Mouse (Mus musculus) NIH3T3 (cell line): ENCODE data around the gene Slc13a2.

Experiments
- DNase-seq: peaks from one replicate; pipeline ENCODE4 v3.0.0-alpha.2; 2012; ENCODE audit warnings: low read depth

Slc13a2 gene

DNA sequence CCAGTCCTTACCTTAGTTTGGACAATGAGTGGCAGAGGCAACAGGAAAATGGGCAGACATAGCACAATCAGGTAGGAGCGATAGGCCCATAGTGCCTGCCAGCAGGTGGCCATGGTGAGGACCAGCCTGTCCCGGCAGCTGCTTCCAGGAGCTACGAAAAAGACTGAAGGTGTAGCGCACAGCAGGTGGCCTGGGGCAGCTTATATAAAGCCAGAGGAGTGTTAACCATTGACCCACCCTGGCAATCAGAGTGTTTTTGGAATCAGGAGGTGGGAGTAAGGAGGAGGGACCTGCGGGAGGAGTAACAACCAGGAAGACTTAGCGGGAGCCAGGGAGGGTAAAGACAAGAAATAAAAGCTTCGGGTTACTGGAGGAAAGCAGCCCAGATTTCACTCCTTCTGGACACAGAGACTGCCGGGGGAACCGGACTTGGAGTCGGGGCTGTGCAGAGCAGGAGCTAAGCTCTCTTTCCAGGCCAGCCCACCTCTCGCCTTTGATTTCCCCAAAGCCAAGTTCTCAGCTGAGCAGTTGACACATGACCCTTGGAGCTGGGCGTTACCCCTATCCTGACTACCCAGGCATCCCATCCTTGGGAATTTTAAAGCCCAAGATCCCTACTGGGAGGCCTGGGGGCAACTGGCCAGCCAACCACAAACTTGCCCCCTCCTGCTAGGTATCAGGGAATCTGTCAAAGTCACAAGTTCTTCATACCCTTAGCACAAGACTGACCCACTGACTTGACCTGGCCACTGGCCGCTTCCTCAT is at the start of gene Slc13a2:
Gene Slc13a2, minus strand, starts transcription at position 163 of the 765 bp plus-strand sequence.
- DNase-seq, result no peak

- DNase-seq, result no peak
Observed at GRCm38 (mm10) chr11:78471326-78472103, 49.5 kb upstream of the Slc13a2 start.

DNA sequence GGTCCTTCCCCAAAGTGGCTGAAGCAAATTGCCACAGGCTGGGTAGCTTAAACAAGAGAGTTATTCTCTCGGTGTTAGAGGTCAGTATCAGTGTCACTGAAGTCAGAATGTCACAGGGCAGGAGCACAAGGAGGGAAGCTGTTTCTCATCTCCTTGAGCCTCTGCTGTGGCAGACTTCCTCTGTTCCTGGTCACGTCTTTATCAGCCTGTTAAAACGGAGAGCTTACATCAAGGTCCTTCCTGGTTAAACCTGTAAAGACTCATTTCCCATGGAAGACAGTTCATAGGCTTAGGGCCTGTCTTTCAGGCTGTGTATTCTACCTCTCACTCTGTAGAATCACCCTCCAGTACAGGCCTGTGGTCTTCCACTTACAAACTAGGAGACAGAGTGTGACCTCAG is 45.9 kb upstream of the Slc13a2 start:
- DNase-seq, result no peak

GRCm38 (mm10) chr11:78467515-78467914 is 45.5 kb upstream of the Slc13a2 start:
- DNase-seq, result no peak

- no peak for DNase-seq
Observed at GRCm38 (mm10) chr11:78466242-78466912, 44.4 kb upstream of the Slc13a2 start.

DNA sequence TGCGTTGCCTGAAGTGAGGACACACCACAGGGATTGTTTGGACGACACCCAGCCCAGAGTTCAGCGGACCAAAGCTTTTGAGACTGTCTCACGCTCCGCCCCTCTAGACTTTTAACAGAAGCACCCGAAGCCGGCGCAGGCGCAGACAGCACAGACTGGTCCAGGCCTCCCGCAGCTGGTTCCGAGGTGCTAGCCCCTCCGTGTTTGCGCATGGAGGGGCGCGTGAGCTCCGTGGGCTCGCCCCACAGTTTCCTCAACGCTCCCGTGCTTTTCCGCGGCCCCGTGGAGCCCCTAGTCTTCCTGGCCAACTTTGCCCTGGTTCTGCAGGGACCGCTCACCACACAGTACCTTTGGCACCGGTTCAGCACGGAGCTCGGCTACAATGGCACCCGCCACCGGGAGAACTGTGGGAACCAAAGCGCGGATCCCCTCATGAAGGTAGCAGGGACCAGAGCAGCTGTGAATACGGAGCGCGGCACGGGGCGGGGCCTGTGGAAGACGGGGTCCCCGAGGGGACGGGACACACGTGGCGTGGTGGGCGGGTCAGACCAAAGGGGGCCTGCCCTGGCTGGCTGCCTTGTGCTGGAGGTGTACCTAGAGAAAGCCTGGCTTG is 43.7 kb upstream of the Slc13a2 start, which contains the start of gene Slc46a1:
Gene Slc46a1, plus strand, starts transcription at position 130 of the 613 bp plus-strand sequence.
- peak; percentile 91 for DNase-seq

DNA sequence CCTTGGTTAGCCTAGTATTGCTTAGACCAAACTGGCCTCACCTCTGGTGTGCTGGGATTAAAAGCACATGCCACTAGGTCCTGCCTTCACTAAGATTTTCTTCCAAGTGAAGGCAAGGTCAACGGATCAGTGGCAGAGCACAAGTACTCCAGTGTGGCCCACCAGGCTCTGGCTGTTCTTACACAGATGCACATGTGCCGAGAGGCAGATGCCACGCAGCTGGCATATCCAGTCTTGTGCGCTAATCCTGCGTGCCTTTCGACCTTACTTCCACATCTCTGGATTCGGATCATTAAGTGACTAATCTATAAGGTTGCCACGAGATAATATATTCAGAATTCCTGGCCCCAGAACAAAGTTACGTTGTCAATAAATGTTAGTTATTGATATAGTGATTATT is 43.1 kb upstream of the Slc13a2 start:
- no peak for DNase-seq

DNA sequence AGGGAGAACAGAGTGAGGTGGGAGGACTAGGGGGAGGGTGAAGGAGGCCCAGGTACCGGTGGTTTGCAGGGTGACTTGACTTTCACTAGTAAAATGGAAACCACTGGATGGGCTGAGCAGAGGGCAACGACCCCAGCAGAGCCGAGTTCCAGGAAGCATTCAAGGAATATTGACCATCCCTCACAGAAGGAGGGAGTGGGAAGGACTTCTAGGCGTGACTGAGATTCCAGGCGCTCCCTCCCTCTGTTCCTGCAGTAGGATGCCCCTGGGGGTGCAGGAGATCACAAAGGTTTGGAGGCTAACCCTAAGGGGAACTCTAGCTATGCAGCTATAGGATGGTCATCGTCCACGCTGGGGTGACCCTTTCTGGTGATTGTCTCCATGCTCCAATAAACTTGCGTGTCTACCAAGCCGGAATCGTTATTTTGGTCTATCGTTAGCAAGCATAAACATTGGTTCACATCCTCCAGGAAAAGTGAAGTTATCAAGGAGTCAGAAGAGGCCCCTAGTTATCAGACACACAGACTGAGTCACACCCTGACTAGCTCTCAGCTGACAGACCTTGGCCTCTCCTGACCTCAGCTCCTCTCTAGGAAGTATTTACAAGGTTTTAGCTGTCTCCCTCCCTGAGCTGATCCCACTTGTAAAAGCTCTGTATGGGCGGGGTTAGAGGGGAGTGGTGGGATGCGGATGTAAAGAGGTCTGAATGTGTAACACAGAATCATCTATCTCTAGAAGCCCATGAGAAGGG is 41.4 kb upstream of the Slc13a2 start:
- DNase-seq, result no peak

- no peak for DNase-seq
Observed at GRCm38 (mm10) chr11:78462669-78463068, 40.7 kb upstream of the Slc13a2 start.

DNA sequence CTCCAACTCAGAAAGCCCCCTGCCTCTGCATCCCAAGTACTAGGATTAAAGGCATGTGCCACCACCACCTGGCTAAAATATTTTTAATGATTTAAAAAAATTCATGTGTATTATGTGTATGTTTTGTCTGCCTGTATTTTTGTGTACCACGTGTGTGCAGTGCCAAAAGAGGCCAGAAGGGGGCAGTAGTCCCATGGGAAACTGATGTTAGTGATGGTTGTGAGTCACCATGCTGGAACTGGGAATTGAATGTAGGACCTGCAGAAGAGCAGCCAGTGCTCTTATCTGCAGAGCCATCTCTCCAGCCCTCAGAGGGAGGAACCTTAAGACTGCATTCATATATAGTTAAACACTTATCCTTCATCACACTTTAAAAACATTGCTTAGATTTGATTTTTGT is 39.9 kb upstream of the Slc13a2 start:
- peak; percentile 53 for DNase-seq

DNA sequence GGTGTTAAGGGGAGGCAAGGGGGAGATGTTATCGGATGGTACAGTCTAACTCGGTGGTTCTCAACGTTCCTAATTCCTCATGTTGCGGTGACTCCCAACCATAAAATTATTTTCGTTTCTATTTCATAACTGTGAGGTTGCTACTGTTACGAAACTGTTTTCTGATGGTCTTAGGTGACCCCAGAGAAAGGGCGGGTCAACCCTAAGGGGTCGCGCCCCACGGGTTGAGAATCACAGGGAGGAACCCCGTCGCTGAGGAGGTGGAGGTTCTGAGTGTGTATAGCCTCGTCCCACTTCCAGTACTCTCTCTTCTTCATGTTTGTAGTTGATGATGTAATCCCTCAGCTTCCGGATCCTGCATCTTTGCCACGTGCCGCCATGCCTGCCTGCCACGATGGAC is 36.7 kb upstream of the Slc13a2 start:
- DNase-seq, result no peak

DNA sequence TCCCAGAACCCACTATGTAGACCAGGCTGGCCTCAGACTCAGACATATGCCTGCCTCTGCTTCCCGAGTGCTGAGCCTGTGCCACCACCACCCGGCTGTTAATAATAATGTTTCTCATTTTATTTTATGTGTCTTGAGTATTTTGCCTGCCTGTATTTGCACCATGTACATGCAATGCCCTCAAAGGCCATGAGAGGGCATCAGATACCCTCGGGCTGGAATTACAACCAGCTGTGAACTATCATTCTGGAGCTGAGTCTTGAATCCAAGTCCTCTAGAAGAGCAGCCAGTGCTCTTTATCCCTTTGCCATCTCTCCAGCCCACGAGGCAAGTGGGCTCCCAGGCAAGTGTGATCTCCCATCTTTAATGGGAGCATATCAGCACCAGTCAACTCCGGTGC is 33.3 kb upstream of the Slc13a2 start:
- peak; percentile 72 for DNase-seq

DNA sequence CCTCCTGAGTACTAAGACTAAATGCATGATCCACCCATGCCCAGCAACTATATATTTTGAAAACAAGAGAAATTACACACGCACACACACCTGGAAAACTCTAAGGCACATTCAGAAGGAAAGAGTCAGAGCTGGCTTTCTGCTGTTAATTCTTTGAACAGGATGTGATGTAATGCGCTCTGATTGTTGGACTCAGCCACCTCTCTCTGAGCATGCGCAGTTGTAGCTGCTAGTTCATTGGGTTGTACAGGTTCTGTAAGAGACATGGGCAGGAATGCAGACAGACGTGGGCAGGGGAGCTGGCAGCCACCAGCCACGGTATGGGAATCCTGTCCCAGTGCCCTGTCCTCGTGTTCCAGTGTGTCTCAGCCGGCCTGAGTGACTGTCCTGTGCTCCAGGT is 32.3 kb upstream of the Slc13a2 start:
- DNase-seq, result no peak

DNA sequence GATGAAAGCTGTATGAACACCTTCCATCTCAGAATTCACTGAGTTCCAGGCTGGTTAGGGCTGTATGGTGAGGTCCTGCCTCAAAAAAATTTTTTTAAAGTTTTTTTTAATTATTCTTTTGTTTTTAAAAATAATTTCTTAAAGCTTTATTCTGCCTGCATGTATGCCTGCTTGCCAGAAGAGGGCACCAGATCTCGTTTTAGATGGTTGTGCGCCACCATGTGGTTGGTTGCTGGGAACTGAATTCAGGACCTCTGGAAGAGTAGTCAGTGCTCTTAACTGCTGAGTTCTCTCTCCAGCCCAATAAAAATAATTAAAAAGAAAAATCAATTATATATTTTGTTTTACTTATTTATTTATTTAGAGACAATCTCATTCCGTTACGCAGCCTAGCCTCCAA is 31.7 kb upstream of the Slc13a2 start:
- peak; percentile 87 for DNase-seq

GRCm38 (mm10) chr11:78450337-78450736 is 28.3 kb upstream of the Slc13a2 start:
- no peak for DNase-seq

GRCm38 (mm10) chr11:78448242-78448641 is 26.2 kb upstream of the Slc13a2 start:
- DNase-seq, result no peak

DNA sequence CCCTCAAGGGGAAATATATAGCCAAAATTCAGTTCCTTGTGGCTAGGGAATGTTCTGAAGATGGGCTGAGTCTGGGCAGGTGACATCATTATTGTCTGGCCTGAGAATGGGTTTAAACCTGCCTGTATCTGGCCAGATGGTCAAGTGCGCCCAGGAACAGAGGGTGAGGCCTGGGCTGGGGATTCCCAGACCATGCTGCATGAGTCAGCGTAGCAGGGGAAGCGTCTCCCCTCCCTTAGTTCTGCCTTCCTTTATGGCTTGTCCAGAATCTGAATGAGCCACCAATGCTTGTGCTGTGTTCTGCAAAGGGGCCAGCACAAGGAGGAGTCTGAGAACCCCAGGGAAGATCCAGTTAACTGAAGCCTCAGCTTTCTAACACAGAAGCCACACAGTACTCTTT is 25.2 kb upstream of the Slc13a2 start:
- peak; percentile 63 for DNase-seq

- DNase-seq, result no peak
Observed at GRCm38 (mm10) chr11:78443115-78443514, 21.1 kb upstream of the Slc13a2 start.

DNA sequence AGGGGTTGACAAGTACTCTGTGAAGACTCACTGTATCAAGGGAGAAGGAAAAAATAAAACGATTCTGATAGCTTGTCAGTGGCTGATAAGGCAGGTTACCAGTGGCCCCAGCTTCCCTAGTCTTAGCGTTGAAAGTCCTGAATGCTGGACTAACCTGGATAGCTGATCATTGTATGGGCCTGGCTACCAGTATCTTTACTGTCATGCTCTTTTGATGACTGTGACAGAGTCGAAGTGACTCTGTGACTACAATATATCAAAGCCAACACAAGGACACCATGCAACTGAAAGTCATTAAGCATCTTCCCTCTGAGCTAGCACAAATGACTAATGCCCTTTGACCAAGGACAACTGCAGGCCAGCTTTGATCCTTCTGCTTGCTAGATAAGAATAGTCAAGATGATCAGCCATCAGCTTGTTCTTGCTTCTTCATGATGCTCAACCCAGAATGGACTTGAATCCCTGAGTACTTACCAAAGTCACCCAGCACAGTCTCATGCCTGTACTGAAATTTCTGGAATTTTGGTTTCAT is 16.4 kb upstream of the Slc13a2 start:
- DNase-seq, result no peak

DNA sequence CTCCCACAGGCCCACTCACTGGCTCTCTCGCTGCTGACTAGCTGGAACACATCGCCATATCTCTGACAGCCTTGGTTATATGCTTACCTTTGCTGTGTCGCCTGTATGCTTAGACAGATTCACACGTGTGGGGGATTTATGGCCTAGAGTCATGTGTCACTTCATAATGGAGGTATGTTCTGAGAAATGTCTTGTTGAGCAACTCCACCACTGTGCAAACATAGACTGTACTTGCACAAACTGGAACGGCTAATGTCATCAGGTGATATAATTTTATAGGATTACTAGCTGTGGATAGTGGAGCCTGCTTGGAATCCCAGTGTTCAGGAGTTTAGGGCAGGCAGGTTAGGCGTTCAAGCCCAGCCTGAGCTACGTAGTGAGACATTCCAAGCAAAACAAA is 15.2 kb upstream of the Slc13a2 start:
- DNase-seq, result no peak

DNA sequence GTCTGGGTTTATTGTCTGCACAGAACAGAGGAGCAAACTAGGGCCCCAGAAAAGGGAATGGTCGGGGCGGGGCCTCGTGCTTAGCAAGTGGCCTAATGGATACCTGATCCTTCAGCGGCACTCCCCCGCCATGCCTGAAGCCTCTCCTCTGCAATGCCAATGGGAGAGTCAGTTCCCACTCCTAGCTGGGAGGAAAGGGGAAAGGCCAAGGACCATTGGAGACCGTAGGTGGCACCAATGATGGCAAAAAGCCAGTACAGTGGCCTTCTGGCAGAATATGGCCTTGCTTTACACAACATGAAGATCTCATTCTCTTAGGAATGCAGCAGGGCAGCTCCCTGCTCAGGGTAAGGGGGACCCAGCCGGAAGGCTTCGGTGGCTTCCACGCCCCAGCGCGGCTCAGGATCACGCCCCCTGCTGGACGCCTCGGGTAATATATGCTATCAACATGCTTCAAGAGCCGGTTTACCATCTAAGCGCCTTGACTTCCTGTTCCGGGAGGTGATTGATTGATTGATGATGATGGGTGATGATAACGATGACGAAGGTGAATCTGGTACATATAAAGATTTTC is 13.8 kb upstream of the Slc13a2 start:
- peak; percentile 36 for DNase-seq
